Mouse (Mus musculus): ENCODE data around the gene Pth1r. TPM values are rescaled to one million over a fixed set of nuclear protein-coding genes. Genes with fewer than 3 reads are reported as not detected.
A peak's percentile ranks its signal among the peaks of the same experiment; 100 is the strongest.

Gene Pth1r
- total and polyA plus RNA-seq, 2 experiments from 2014 or later: 7.8 to 11.4 TPM

GRCm38 (mm10) chr9:110709640-110710258 is 37.2 kb downstream of the Pth1r start:
- Histone ChIP-seq H3K36me3 (ENCODE audit: insufficient read depth) (peaks cover 14% of the 10 kb centered on the region), H3K4me2 (ENCODE audit: low read depth) (no peak overlapping the region), H3K4me3 (ENCODE audit: low read depth, low read length) (no peak overlapping the region), H3K9me3 (ENCODE audit: low read length) (no peaks in the 10 kb centered on the region), H3K4me1 (ENCODE audit: insufficient read depth) (no peaks in the 10 kb centered on the region), H3K27ac (ENCODE audit: low read depth, low read length) (no peak overlapping the region), H3K27me3 (ENCODE audit: insufficient read depth, low read length) (no peaks in the 10 kb centered on the region), H3K9ac (no peak overlapping the region)
- DNase-seq (peak; percentile 79), ATAC-seq (peak; percentile 91)
- 53% methylated on average over 5 of the region's 5 CpGs for WGBS
- peak; percentile 94 for TF ChIP-seq CTCF (IDR thresholded peaks at IDR 0.05; ENCODE audit: low read depth)

- H3K4me3 ChIP-seq (ENCODE audit: low read depth, low read length): no peak overlapping the region
- DNase-seq (no peak), ATAC-seq (no peak)
- no peaks in the 10 kb centered on the region for H3K4me1 ChIP-seq (ENCODE audit: insufficient read depth)
- H3K9ac ChIP-seq: no peak overlapping the region
- H3K27me3 ChIP-seq (ENCODE audit: insufficient read depth, low read length): no peaks in the 10 kb centered on the region
- no peak for TF ChIP-seq CTCF (IDR thresholded peaks at IDR 0.05; ENCODE audit: low read depth)
- no peak overlapping the region for H3K4me2 ChIP-seq (ENCODE audit: low read depth)
- peaks cover 6% of the 10 kb centered on the region for H3K36me3 ChIP-seq (ENCODE audit: insufficient read depth)
- no peaks in the 10 kb centered on the region for H3K9me3 ChIP-seq (ENCODE audit: low read length)
- no peak overlapping the region for H3K27ac ChIP-seq (ENCODE audit: low read depth, low read length)
- 91% methylated on average over 5 of the region's 5 CpGs for WGBS
These were observed 40.2 kb downstream of the Pth1r start for GRCm38 (mm10) chr9:110706784-110707183.

- Histone ChIP-seq H3K36me3 (ENCODE audit: insufficient read depth) (peaks cover 3% of the 10 kb centered on the region; the same call in 1 of the 2 replicates), H3K27me3 (ENCODE audit: insufficient read depth, low read length) (no peaks in the 10 kb centered on the region), H3K4me3 (ENCODE audit: low read depth, low read length) (no peak overlapping the region), H3K9ac (no peak overlapping the region), H3K4me2 (ENCODE audit: low read depth) (no peak overlapping the region), H3K27ac (ENCODE audit: low read depth, low read length) (no peak overlapping the region), H3K9me3 (ENCODE audit: low read length) (no peaks in the 10 kb centered on the region), H3K4me1 (ENCODE audit: insufficient read depth) (no peaks in the 10 kb centered on the region)
- WGBS: 96% methylated on average over 6 of the region's 6 CpGs
- ATAC-seq: no peak
- no peak for TF ChIP-seq CTCF (IDR thresholded peaks at IDR 0.05; ENCODE audit: low read depth)
- DNase-seq: no peak
These were observed 43.0 kb downstream of the Pth1r start for GRCm38 (mm10) chr9:110703951-110704350.

- no peak for TF ChIP-seq CTCF (IDR thresholded peaks at IDR 0.05; ENCODE audit: low read depth)
- H3K27ac ChIP-seq (ENCODE audit: low read depth, low read length): no peak overlapping the region
- no peak for ATAC-seq
- WGBS: 92% methylated on average over 1 of the region's 1 CpGs
- no peak for DNase-seq
- no peak overlapping the region for H3K4me2 ChIP-seq (ENCODE audit: low read depth)
- H3K4me1 ChIP-seq (ENCODE audit: insufficient read depth): no peaks in the 10 kb centered on the region
- no peak overlapping the region for H3K4me3 ChIP-seq (ENCODE audit: low read depth, low read length)
- H3K9me3 ChIP-seq (ENCODE audit: low read length): no peaks in the 10 kb centered on the region
- no peaks in the 10 kb centered on the region for H3K27me3 ChIP-seq (ENCODE audit: insufficient read depth, low read length)
- H3K9ac ChIP-seq: no peak overlapping the region
- peaks cover 3% of the 10 kb centered on the region; the same call in 1 of the 2 replicates for H3K36me3 ChIP-seq (ENCODE audit: insufficient read depth)
These were observed 44.1 kb downstream of the Pth1r start for GRCm38 (mm10) chr9:110702848-110703247.

- H3K9ac ChIP-seq: no peak overlapping the region
- DNase-seq: no peak
- H3K36me3 ChIP-seq (ENCODE audit: insufficient read depth): peaks cover 3% of the 10 kb centered on the region; the same call in 1 of the 2 replicates
- no peaks in the 10 kb centered on the region for H3K27me3 ChIP-seq (ENCODE audit: insufficient read depth, low read length)
- no peak for ATAC-seq
- H3K4me2 ChIP-seq (ENCODE audit: low read depth): no peak overlapping the region
- no peak for TF ChIP-seq CTCF (IDR thresholded peaks at IDR 0.05; ENCODE audit: low read depth)
- H3K4me3 ChIP-seq (ENCODE audit: low read depth, low read length): no peak overlapping the region
- WGBS: 77% methylated on average over 11 of the region's 12 CpGs
- no peaks in the 10 kb centered on the region for H3K9me3 ChIP-seq (ENCODE audit: low read length)
- H3K4me1 ChIP-seq (ENCODE audit: insufficient read depth): no peaks in the 10 kb centered on the region
- no peak overlapping the region for H3K27ac ChIP-seq (ENCODE audit: low read depth, low read length)
These were observed 45.6 kb downstream of the Pth1r start for GRCm38 (mm10) chr9:110701114-110702032.

GRCm38 (mm10) chr9:110699574-110699973 is 47.4 kb downstream of the Pth1r start:
- WGBS: 96% methylated on average over 3 of the region's 3 CpGs
- Histone ChIP-seq H3K4me2 (ENCODE audit: low read depth) (no peak overlapping the region), H3K36me3 (ENCODE audit: insufficient read depth) (peaks cover 7% of the 10 kb centered on the region; the same call in 1 of the 2 replicates), H3K27ac (ENCODE audit: low read depth, low read length) (no peak overlapping the region), H3K9ac (no peak overlapping the region), H3K4me3 (ENCODE audit: low read depth, low read length) (no peak overlapping the region), H3K9me3 (ENCODE audit: low read length) (no peaks in the 10 kb centered on the region), H3K27me3 (ENCODE audit: insufficient read depth, low read length) (no peaks in the 10 kb centered on the region), H3K4me1 (ENCODE audit: insufficient read depth) (no peaks in the 10 kb centered on the region)
- DNase-seq: no peak
- no peak for TF ChIP-seq CTCF (IDR thresholded peaks at IDR 0.05; ENCODE audit: low read depth)
- ATAC-seq: no peak

- no peaks in the 10 kb centered on the region for H3K9me3 ChIP-seq (ENCODE audit: low read length)
- H3K27ac ChIP-seq (ENCODE audit: low read depth, low read length): no peak overlapping the region
- H3K4me1 ChIP-seq (ENCODE audit: insufficient read depth): no peaks in the 10 kb centered on the region
- no peak for TF ChIP-seq CTCF (IDR thresholded peaks at IDR 0.05; ENCODE audit: low read depth)
- no peak overlapping the region for H3K4me3 ChIP-seq (ENCODE audit: low read depth, low read length)
- no peaks in the 10 kb centered on the region for H3K27me3 ChIP-seq (ENCODE audit: insufficient read depth, low read length)
- ATAC-seq (no peak), DNase-seq (no peak)
- peaks cover 16% of the 10 kb centered on the region; the same call in 1 of the 2 replicates for H3K36me3 ChIP-seq (ENCODE audit: insufficient read depth)
- no peak overlapping the region for H3K4me2 ChIP-seq (ENCODE audit: low read depth)
- no peak overlapping the region for H3K9ac ChIP-seq
- 66% methylated on average over 3 of the region's 3 CpGs for WGBS
These were observed 49.5 kb downstream of the Pth1r start for GRCm38 (mm10) chr9:110697465-110697864.

All from forebrain, postnatal 0 days (tissue).